Mouse (Mus musculus) bone marrow, adult 2 months (tissue): Measurements from ENCODE around the gene Olfr686.

Experiments
- CTCF ChIP-seq: fragments of 200-500 bp; IDR thresholded peaks from 2 replicates; pipeline ENCODE4 v1.5.1; 2011; ENCODE audit warnings: low read length, control low read depth; ENCODE audit not compliant: control insufficient read depth, insufficient read depth
- POLR2A ChIP-seq: fragments of 200-500 bp; IDR thresholded peaks from 2 replicates; pipeline ENCODE4 v1.6.1; 2011; ENCODE audit warnings: low read depth, mild to moderate bottlenecking, control low read depth, low read length, borderline replicate concordance; ENCODE audit not compliant: control insufficient read depth

GRCm38 (mm10) chr7:105185912-105186311, 21.4 kb downstream of the Olfr686 start, which contains the start of gene Olfr685:
- TF ChIP-seq CTCF, result no peak
- TF ChIP-seq POLR2A, result no peak
